Mouse (Mus musculus) forebrain, embryonic 15.5 days (tissue): ENCODE measurements around the gene Rgs9bp. TPM values are rescaled to one million over a fixed set of nuclear protein-coding genes. Genes with fewer than 3 reads are reported as not detected.

Experiments used
- ATAC-seq: fragments of 200-750 bp; cut with Nextera tagmentation; replicated peaks from 2 replicates; pipeline ENCODE4 v1.8.0; 2017; ENCODE audit warnings: mild to moderate bottlenecking, moderate TSS enrichment, moderate library complexity
- H3K27ac ChIP-seq: fragments of 300-500 bp; sonication (generic); replicated peaks from 2 replicates; pipeline ENCODE4 v1.5.1; 2015; ENCODE audit warnings: mild to moderate bottlenecking, inconsistent platforms
- H3K27me3 ChIP-seq: fragments of 300-500 bp; sonication (generic); 2 replicates; pipeline ENCODE4 v1.6.1; 2015; ENCODE audit warnings: inconsistent platforms
- H3K36me3 ChIP-seq: fragments of 300-500 bp; sonication (generic); 2 replicates; pipeline ENCODE4 v1.6.1; 2015; ENCODE audit warnings: mild to moderate bottlenecking, inconsistent platforms
- H3K4me1 ChIP-seq: fragments of 300-500 bp; sonication (generic); 2 replicates; pipeline ENCODE4 v1.6.1; 2015; ENCODE audit warnings: inconsistent platforms
- H3K4me2 ChIP-seq: fragments of 300-500 bp; sonication (generic); replicated peaks from 2 replicates; pipeline ENCODE4 v1.6.1; 2015; ENCODE audit warnings: mild to moderate bottlenecking, inconsistent platforms
- H3K4me3 ChIP-seq: fragments of 300-500 bp; sonication (generic); 2 replicates; pipeline ENCODE4 v1.5.1; 2015; ENCODE audit warnings: mild to moderate bottlenecking, inconsistent platforms
- H3K9ac ChIP-seq: fragments of 300-500 bp; sonication (generic); replicated peaks from 2 replicates; pipeline ENCODE4 v1.6.1; 2015; ENCODE audit warnings: mild to moderate bottlenecking, inconsistent platforms
- H3K9me3 ChIP-seq: fragments of 300-500 bp; sonication (generic); 2 replicates; pipeline ENCODE4 v1.6.1; 2016; ENCODE audit warnings: inconsistent platforms
- WGBS: fragments of 180-500 bp; shearing (Covaris S2); methylation state at CpG from one replicate; pipeline ENCODE4 v1.1.7; 2015; ENCODE audit warnings: mixed read lengths; 5-methylcytosine and 5-hydroxymethylcytosine counted together
- polyA plus RNA-seq: library from polyadenylated mRNA; unstranded; fragments of >200 nt; fragmentation: Nextera tagmentation; extraction: Ambion mirVana; gene quantifications from 2 replicates; pipeline ENCODE4 v1.2.1, GENCODE M21; 2015

The Rgs9bp gene
- 0.08 and 0.10 TPM in 2 replicates for polyA plus RNA-seq

DNA sequence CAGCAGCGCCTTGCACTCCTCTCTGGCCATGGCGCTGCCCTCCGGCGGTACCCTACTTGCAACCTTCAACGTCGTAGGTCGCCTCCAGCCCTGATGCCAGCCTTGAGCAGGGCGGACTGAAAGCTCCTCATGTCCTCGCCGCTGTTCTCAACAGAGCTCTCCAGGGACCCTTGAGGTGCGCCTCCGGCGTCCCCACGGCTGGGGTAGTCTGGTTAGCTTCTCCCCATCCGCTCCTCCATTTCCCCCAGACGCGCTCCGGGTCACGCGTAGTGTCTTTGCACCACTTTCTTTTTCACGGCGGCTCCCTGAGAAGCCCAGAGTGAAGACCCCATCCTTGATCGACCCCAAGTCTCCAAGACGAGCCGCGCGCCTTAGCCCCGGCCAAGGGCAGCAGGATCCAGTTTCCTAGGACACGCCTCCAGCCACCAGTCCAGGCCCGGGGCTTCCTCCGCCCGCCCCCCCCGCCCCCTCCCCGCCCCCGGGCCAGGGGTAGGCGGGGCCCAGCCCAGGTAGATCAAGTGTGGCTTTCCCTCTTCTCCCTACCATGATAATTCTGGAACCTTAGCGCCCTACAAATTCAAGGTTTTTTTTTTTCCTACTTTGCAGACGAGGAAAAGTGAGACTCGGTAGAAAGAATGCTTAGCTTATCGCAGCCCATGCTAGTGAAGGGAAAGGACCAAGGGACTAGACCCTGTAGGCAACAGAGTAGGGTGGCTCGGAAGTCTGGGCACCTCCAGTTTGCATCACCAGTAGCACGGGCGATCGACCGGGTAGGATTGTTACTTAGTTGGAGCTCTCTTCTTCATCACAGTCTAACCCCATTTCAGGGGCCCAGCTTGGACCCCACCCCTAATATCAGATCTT lies at the start of gene Rgs9bp:
Gene Rgs9bp (minus strand): TSS at position 392 of the 864 bp plus-strand sequence.
- H3K27me3 ChIP-seq: peaks cover 35% of the 10 kb centered on the region
- H3K4me3 ChIP-seq: peak within 1 kb of the TSS; percentile 83
- peaks cover 25% of the 10 kb centered on the region for H3K4me1 ChIP-seq
- ATAC-seq: peak; percentile 17
- H3K9ac ChIP-seq: peak within 1 kb of the TSS; percentile 80
- peak within 1 kb of the TSS; percentile 46 for H3K27ac ChIP-seq
- H3K36me3 ChIP-seq: no peaks in the 10 kb centered on the region
- H3K4me2 ChIP-seq: peak within 1 kb of the TSS; percentile 100
- no peaks in the 10 kb centered on the region for H3K9me3 ChIP-seq
- under 1% methylated on average over 45 of the region's 45 CpGs for WGBS

GRCm38 (mm10) chr7:35628496-35628895 lies 43.1 kb upstream of the Rgs9bp start:
- Histone ChIP-seq H3K4me3 (no peak overlapping the region), H3K9me3 (no peaks in the 10 kb centered on the region), H3K4me1 (no peaks in the 10 kb centered on the region), H3K27ac (no peak overlapping the region), H3K36me3 (peaks cover 64% of the 10 kb centered on the region), H3K9ac (no peak overlapping the region), H3K4me2 (no peak overlapping the region), H3K27me3 (no peaks in the 10 kb centered on the region)
- ATAC-seq: no peak
- 78% methylated on average over 5 of the region's 5 CpGs for WGBS

DNA sequence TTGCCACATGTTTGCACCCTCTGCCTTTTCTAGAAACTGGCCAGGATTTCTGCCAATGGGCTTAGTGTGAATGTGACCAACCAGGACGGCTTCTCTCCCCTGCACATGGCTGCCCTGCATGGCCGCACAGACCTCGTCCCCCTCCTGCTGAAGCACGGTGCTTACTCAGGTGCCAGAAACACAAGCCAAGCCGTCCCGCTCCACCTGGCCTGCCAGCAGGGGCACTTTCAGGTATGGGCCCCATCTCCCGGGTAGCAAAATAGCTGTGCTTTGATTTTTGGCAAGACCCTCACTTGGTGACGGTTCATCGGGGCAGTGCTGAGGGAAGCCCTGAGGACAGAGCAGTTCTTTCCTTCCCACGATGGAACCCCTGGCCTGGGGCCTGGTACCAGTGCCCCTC lies 42.0 kb upstream of the Rgs9bp start:
- H3K27me3 ChIP-seq: no peaks in the 10 kb centered on the region
- H3K4me2 ChIP-seq: no peak overlapping the region
- no peak for ATAC-seq
- H3K4me3 ChIP-seq: no peak overlapping the region
- no peak overlapping the region for H3K27ac ChIP-seq
- no peaks in the 10 kb centered on the region for H3K9me3 ChIP-seq
- H3K36me3 ChIP-seq: peaks cover 68% of the 10 kb centered on the region
- WGBS: 92% methylated on average over 10 of the region's 10 CpGs
- H3K4me1 ChIP-seq: no peaks in the 10 kb centered on the region
- no peak overlapping the region for H3K9ac ChIP-seq

GRCm38 (mm10) chr7:35626038-35626437 lies 40.7 kb upstream of the Rgs9bp start:
- no peak overlapping the region for H3K27ac ChIP-seq
- no peak overlapping the region for H3K4me2 ChIP-seq
- peaks cover 61% of the 10 kb centered on the region for H3K36me3 ChIP-seq
- no peaks in the 10 kb centered on the region for H3K27me3 ChIP-seq
- WGBS: 97% methylated on average over 5 of the region's 5 CpGs
- H3K9me3 ChIP-seq: no peaks in the 10 kb centered on the region
- no peaks in the 10 kb centered on the region for H3K4me1 ChIP-seq
- no peak for ATAC-seq
- H3K9ac ChIP-seq: no peak overlapping the region
- no peak overlapping the region for H3K4me3 ChIP-seq

- H3K27ac ChIP-seq: no peak overlapping the region
- no peak overlapping the region for H3K4me3 ChIP-seq
- no peak overlapping the region for H3K9ac ChIP-seq
- H3K36me3 ChIP-seq: peaks cover 52% of the 10 kb centered on the region
- no peaks in the 10 kb centered on the region for H3K4me1 ChIP-seq
- H3K4me2 ChIP-seq: no peak overlapping the region
- 89% methylated on average over 10 of the region's 10 CpGs for WGBS
- no peak for ATAC-seq
- H3K9me3 ChIP-seq: no peaks in the 10 kb centered on the region
- H3K27me3 ChIP-seq: no peaks in the 10 kb centered on the region
Measured at GRCm38 (mm10) chr7:35622626-35623025, 37.2 kb upstream of the Rgs9bp start.

- Histone ChIP-seq H3K27ac (no peak overlapping the region), H3K9me3 (no peaks in the 10 kb centered on the region), H3K4me3 (no peak overlapping the region), H3K36me3 (peaks cover 48% of the 10 kb centered on the region), H3K27me3 (no peaks in the 10 kb centered on the region), H3K4me2 (no peak overlapping the region), H3K4me1 (no peaks in the 10 kb centered on the region), H3K9ac (no peak overlapping the region)
- no peak for ATAC-seq
- 19% methylated on average over 4 of the region's 4 CpGs for WGBS
Measured at GRCm38 (mm10) chr7:35617513-35617912, 32.1 kb upstream of the Rgs9bp start.

GRCm38 (mm10) chr7:35609245-35609644 lies 23.9 kb upstream of the Rgs9bp start:
- Histone ChIP-seq H3K4me2 (no peak overlapping the region), H3K27ac (no peak overlapping the region), H3K9ac (no peak overlapping the region), H3K4me1 (no peaks in the 10 kb centered on the region), H3K36me3 (peaks cover 48% of the 10 kb centered on the region), H3K9me3 (no peaks in the 10 kb centered on the region), H3K4me3 (no peak overlapping the region), H3K27me3 (no peaks in the 10 kb centered on the region)
- WGBS: 94% methylated on average over 10 of the region's 10 CpGs
- no peak for ATAC-seq

DNA sequence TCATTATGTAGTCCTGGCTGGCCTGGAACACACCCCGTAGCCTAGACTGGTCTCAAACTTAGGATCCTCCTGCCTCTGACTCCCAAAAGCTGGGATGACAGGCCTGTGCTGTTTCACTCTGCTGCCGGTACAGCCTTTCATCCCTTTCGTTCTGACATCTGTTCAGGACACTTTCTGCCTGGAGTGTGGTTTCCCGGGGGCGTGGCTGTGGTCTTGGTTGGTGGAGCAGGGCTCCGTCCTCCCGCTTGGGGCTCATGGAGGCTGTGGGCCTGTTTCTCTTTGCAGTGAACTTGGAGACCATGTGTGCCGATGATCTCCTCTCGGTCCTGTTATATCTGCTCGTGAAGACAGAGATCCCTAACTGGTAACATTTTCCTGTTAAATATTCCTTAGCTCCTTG lies 21.4 kb upstream of the Rgs9bp start:
- Histone ChIP-seq H3K9me3 (no peaks in the 10 kb centered on the region), H3K9ac (no peak overlapping the region), H3K36me3 (peaks cover 54% of the 10 kb centered on the region)

GRCm38 (mm10) chr7:35602766-35603165 lies 17.4 kb upstream of the Rgs9bp start:
- WGBS: 97% methylated on average over 5 of the region's 5 CpGs

More for the DNA sequence above, 21.4 kb upstream of the Rgs9bp start:
- no peak for ATAC-seq
- H3K27me3 ChIP-seq: no peaks in the 10 kb centered on the region
- H3K4me1 ChIP-seq: no peaks in the 10 kb centered on the region
- H3K27ac ChIP-seq: no peak overlapping the region
- no peak overlapping the region for H3K4me2 ChIP-seq
- no peak overlapping the region for H3K4me3 ChIP-seq
- WGBS: 93% methylated on average over 10 of the region's 10 CpGs

DNA sequence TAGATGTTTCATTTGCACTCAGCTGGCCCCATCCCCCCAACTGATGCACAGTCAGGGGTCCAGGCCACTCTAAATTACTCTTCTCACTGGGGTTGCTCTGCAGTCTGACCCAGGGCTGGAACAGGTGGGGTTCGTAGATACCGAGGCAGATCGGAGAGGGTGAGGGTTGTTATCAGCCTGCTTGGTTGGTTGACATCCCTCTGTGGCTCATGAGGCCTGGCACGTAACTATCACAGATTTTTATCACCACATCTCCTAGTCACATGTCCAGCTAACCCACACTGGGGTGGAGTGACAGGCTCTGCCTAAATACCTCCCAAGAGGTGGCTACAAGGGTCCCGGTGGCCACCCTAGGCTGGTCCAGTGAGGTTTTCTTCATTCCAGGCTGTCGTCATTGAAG lies 15.7 kb upstream of the Rgs9bp start:
- no peak overlapping the region for H3K27ac ChIP-seq
- H3K4me1 ChIP-seq: no peaks in the 10 kb centered on the region
- H3K4me3 ChIP-seq: no peak overlapping the region
- no peak overlapping the region for H3K4me2 ChIP-seq
- H3K9ac ChIP-seq: no peak overlapping the region
- H3K27me3 ChIP-seq: no peaks in the 10 kb centered on the region
- H3K9me3 ChIP-seq: no peaks in the 10 kb centered on the region
- WGBS: 95% methylated on average over 6 of the region's 6 CpGs
- H3K36me3 ChIP-seq: peaks cover 20% of the 10 kb centered on the region
- ATAC-seq: no peak

More at GRCm38 (mm10) chr7:35602766-35603165, 17.4 kb upstream of the Rgs9bp start:
- H3K36me3 ChIP-seq: peaks cover 28% of the 10 kb centered on the region
- H3K4me1 ChIP-seq: no peaks in the 10 kb centered on the region
- H3K27me3 ChIP-seq: no peaks in the 10 kb centered on the region
- H3K4me2 ChIP-seq: no peak overlapping the region
- H3K9me3 ChIP-seq: no peaks in the 10 kb centered on the region
- no peak overlapping the region for H3K27ac ChIP-seq
- no peak overlapping the region for H3K4me3 ChIP-seq
- ATAC-seq: no peak
- H3K9ac ChIP-seq: no peak overlapping the region

- no peaks in the 10 kb centered on the region for H3K4me1 ChIP-seq
- H3K36me3 ChIP-seq: peaks cover 22% of the 10 kb centered on the region
- H3K9ac ChIP-seq: no peak overlapping the region
- H3K4me3 ChIP-seq: no peak overlapping the region
- H3K27me3 ChIP-seq: no peaks in the 10 kb centered on the region
- H3K27ac ChIP-seq: no peak overlapping the region
- 92% methylated on average over 10 of the region's 10 CpGs for WGBS
- no peaks in the 10 kb centered on the region for H3K9me3 ChIP-seq
- ATAC-seq: no peak
- no peak overlapping the region for H3K4me2 ChIP-seq
Measured at GRCm38 (mm10) chr7:35600031-35600430, 14.6 kb upstream of the Rgs9bp start.

GRCm38 (mm10) chr7:35599492-35599891 lies 14.1 kb upstream of the Rgs9bp start:
- Histone ChIP-seq H3K4me2 (no peak overlapping the region), H3K4me3 (no peak overlapping the region), H3K36me3 (peaks cover 22% of the 10 kb centered on the region), H3K9ac (no peak overlapping the region), H3K27ac (no peak overlapping the region), H3K9me3 (no peaks in the 10 kb centered on the region), H3K27me3 (no peaks in the 10 kb centered on the region), H3K4me1 (no peaks in the 10 kb centered on the region)
- 95% methylated on average over 9 of the region's 9 CpGs for WGBS
- ATAC-seq: no peak
